In the genomic region with DNA sequence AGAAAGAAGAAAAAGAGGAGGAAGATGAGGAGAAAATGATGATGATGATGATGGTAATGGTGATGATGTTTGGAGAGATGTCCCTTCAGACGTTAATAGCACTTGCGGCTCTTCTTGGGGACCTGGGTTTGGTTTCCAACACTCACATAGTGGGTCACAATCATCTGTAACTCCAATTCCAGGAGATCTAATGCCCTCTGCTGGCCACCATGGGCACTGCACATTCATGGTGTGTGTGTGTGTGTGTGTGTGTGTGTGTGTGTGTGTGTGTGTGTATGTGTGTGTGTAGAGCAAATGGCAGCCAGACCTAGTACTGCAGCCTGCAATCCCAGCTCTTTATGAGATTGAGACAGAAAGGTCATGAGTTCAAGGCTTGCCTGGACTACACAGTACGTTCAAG, we compare ENCODE assay signal across 15 mouse cellular contexts. TPM values are rescaled to one million over a fixed set of nuclear protein-coding genes. Genes with fewer than 3 reads are reported as not detected.
DNase-seq lines count a peak whose midpoint lies in the region; ATAC-seq and TF ChIP-seq lines count a peak whose summit lies in the region.
"Had no signal": no experiment of that assay in that cellular context is flagged by ENCODE, and none has a peak within 500 bp of the region (broad histone marks: within the 10 kb centered on the region; RNA-seq: fewer than 3 reads in every experiment).

No protein-coding gene starts in this region.

- H3K4me1 ChIP-seq in kidney, adult 2 months (ENCODE audit: control insufficient read depth, insufficient read depth, low read length), result peaks cover 3% of the 10 kb centered on the region; the same call in 1 of the 2 replicates
- peaks cover 8% of the 10 kb centered on the region for H3K4me1 ChIP-seq in spleen, adult 2 months (ENCODE audit: control insufficient read depth, insufficient read depth, insufficient read length)
- no peaks in the 10 kb centered on the region for H3K4me1 ChIP-seq in stomach, postnatal 0 days (replicated peaks; ENCODE audit: control insufficient read depth, insufficient read depth)
- H3K4me1 ChIP-seq in kidney, embryonic 15.5 days, result peaks cover 16% of the 10 kb centered on the region

- WGBS in kidney, adult 2 months, result 76% methylated on average over 3 of the region's 3 CpGs
- WGBS in spleen, adult 2 months, result 77% methylated on average over 3 of the region's 3 CpGs
- WGBS in stomach, postnatal 0 days, result 70% methylated on average over 3 of the region's 3 CpGs
- WGBS in kidney, embryonic 15.5 days, result 76% methylated on average over 3 of the region's 3 CpGs

- TF ChIP-seq EP300 in stomach, postnatal 0 days (optimal IDR thresholded peaks at IDR 0.05), result no peak

- H3K36me3 ChIP-seq in kidney, adult 2 months (ENCODE audit: control insufficient read depth, insufficient read depth, low read length), result no peaks in the 10 kb centered on the region
- no peaks in the 10 kb centered on the region for H3K36me3 ChIP-seq in spleen, adult 2 months (ENCODE audit: control insufficient read depth, insufficient read depth, low read length)
- H3K36me3 ChIP-seq in stomach, postnatal 0 days (ENCODE audit: control insufficient read depth, insufficient read depth, low read length), result no peaks in the 10 kb centered on the region
- no peaks in the 10 kb centered on the region for H3K36me3 ChIP-seq in kidney, embryonic 15.5 days
- H3K36me3 ChIP-seq: heart, embryonic 10.5 days had no signal

- no peak for ATAC-seq in stomach, postnatal 0 days (ENCODE audit: low FRiP score, low TSS enrichment)
- no peak for ATAC-seq in kidney, embryonic 15.5 days (replicated peaks; ENCODE audit: low FRiP score)
- ATAC-seq: activated CD4-positive, CD25-positive, alpha-beta regulatory T cell, adult 4 months; intestine, embryonic 16.5 days had no signal

- TF ChIP-seq POLR2A in kidney, adult 2 months (IDR thresholded peaks at IDR 0.05; ENCODE audit: low read depth, low read length), result no peak
- no peak for TF ChIP-seq POLR2A in spleen, adult 2 months (IDR thresholded peaks at IDR 0.05; ENCODE audit: low read depth, low read length)

- no peak overlapping the region for H3K4me3 ChIP-seq in kidney, adult 2 months (ENCODE audit: insufficient read depth, low read depth, low read length)
- H3K4me3 ChIP-seq in spleen, adult 2 months (ENCODE audit: extremely low read depth, insufficient read depth, insufficient read length), result no peak overlapping the region
- H3K4me3 ChIP-seq in stomach, postnatal 0 days (ENCODE audit: low read depth, low read length), result no peak overlapping the region
- no peak overlapping the region for H3K4me3 ChIP-seq in kidney, embryonic 15.5 days (replicated peaks)
- H3K4me3 ChIP-seq: heart, embryonic 10.5 days had no signal

- peak; percentile 40 for TF ChIP-seq CTCF in kidney, adult 2 months (conservative IDR thresholded peaks at IDR 0.05; ENCODE audit: insufficient read depth, insufficient read length, low read depth, low read length)
- 0 out of 2 replicates have a peak, but pooled peaks have one; percentile 3 for TF ChIP-seq CTCF in spleen, adult 2 months (IDR thresholded peaks at IDR 0.05; ENCODE audit: extremely low read depth, insufficient read depth, insufficient read length, insufficient replicate concordance)
- TF ChIP-seq CTCF in stomach, postnatal 0 days (IDR thresholded peaks at IDR 0.05; ENCODE audit: low read depth), result peak; percentile 61

- H3K9me3 ChIP-seq in stomach, postnatal 0 days (ENCODE audit: control insufficient read depth, low read length), result no peaks in the 10 kb centered on the region
- 0 out of 2 replicates have a peak, but pooled peaks cover 4% of the 10 kb centered on the region for H3K9me3 ChIP-seq in kidney, embryonic 15.5 days (replicated peaks)
- H3K9me3 ChIP-seq: G1E; heart, embryonic 10.5 days had no signal

- no peak overlapping the region for H3K4me2 ChIP-seq in stomach, postnatal 0 days (replicated peaks; ENCODE audit: low read depth)
- no peak overlapping the region for H3K4me2 ChIP-seq in kidney, embryonic 15.5 days

- no peaks in the 10 kb centered on the region for H3K27me3 ChIP-seq in kidney, adult 2 months (replicated peaks; ENCODE audit: control insufficient read depth, insufficient read depth, low read length)
- peaks cover 2% of the 10 kb centered on the region for H3K27me3 ChIP-seq in spleen, adult 2 months (ENCODE audit: control insufficient read depth, insufficient read depth, low read length)
- H3K27me3 ChIP-seq in stomach, postnatal 0 days (ENCODE audit: control insufficient read depth, insufficient read depth, low read length), result no peaks in the 10 kb centered on the region
- H3K27me3 ChIP-seq in kidney, embryonic 15.5 days, result peaks cover 16% of the 10 kb centered on the region

- H3K27ac ChIP-seq in kidney, adult 2 months (ENCODE audit: insufficient read depth, low read depth, low read length), result no peak overlapping the region
- no peak overlapping the region for H3K27ac ChIP-seq in spleen, adult 2 months (ENCODE audit: insufficient read depth, low read length)
- no peak overlapping the region for H3K27ac ChIP-seq in stomach, postnatal 0 days (replicated peaks)
- H3K27ac ChIP-seq in kidney, embryonic 15.5 days, result no peak overlapping the region
- H3K27ac ChIP-seq: heart, embryonic 10.5 days had no signal

- no peak overlapping the region for H3K9ac ChIP-seq in stomach, postnatal 0 days (ENCODE audit: low read length)
- H3K9ac ChIP-seq in kidney, embryonic 15.5 days, result no peak overlapping the region

- DNase-seq in kidney, adult 2 months, result no peak
- DNase-seq in kidney, adult 18-20 months, result no peak
- no peak for DNase-seq in spleen, adult 2 months (ENCODE audit: low read depth in 1 of 2, low spot score in 2 of 2)
- no peak for DNase-seq in spleen, postnatal 14 days (ENCODE audit: low spot score in 2 of 2)
- peak; percentile 63 for DNase-seq in ZHBTc4 (ENCODE audit: low read depth, low spot score)
- no peak for DNase-seq in stomach, postnatal 0 days (ENCODE audit: low spot score)
- DNase-seq: cerebellum, adult 8-10 months; heart, postnatal 4 days; midbrain, embryonic 14.5 days; thymus, postnatal 36 days had no signal

RNA-seq across cellular contexts. Expression of gene Swsap1, which starts 3.6 kb away (rescaled TPM):
- 10.5 and 10.9 TPM in 2 replicates for polyA plus RNA-seq in kidney, adult 2 months (2012; rRNA removed)
- polyA plus RNA-seq in spleen, adult 2 months (2012; rRNA removed), result 6.5 and 7.4 TPM in 2 replicates
- 4.2 and 5.4 TPM in 2 replicates for polyA plus RNA-seq in stomach, postnatal 0 days (2015; fragmentation: Nextera tagmentation; extraction: Ambion mirVana)
- 7.9 and 12.6 TPM in 2 replicates for polyA plus RNA-seq in kidney, embryonic 15.5 days (2015; fragmentation: Nextera tagmentation; extraction: Ambion mirVana)

RNA-seq across cellular contexts. Expression of gene Epor, which starts 11.3 kb away (rescaled TPM):
- 14.0 and 16.7 TPM in 2 replicates for polyA plus RNA-seq in kidney, adult 2 months (2012; rRNA removed)
- polyA plus RNA-seq in spleen, adult 2 months (2012; rRNA removed), result 49.5 and 59.5 TPM in 2 replicates
- 2.8 and 3.4 TPM in 2 replicates for polyA plus RNA-seq in stomach, postnatal 0 days (2015; fragmentation: Nextera tagmentation; extraction: Ambion mirVana)
- polyA plus RNA-seq in kidney, embryonic 15.5 days (2015; fragmentation: Nextera tagmentation; extraction: Ambion mirVana), result 12.1 and 15.2 TPM in 2 replicates

RNA-seq across cellular contexts. Expression of gene Plppr2, which starts 15.1 kb away (rescaled TPM):
- 6.0 and 9.1 TPM in 2 replicates for polyA plus RNA-seq in kidney, adult 2 months (2012; rRNA removed)
- polyA plus RNA-seq in spleen, adult 2 months (2012; rRNA removed), result 2.6 and 3.9 TPM in 2 replicates
- polyA plus RNA-seq in stomach, postnatal 0 days (2015; fragmentation: Nextera tagmentation; extraction: Ambion mirVana), result 2.7 and 4.1 TPM in 2 replicates
- polyA plus RNA-seq in kidney, embryonic 15.5 days (2015; fragmentation: Nextera tagmentation; extraction: Ambion mirVana), result 7.9 and 11.3 TPM in 2 replicates

RNA-seq across cellular contexts. Expression of gene Tmem205, which starts 24.6 kb away (rescaled TPM):
- polyA plus RNA-seq in kidney, adult 2 months (2012; rRNA removed), result 313 and 353 TPM in 2 replicates
- 19.4 and 24.1 TPM in 2 replicates for polyA plus RNA-seq in spleen, adult 2 months (2012; rRNA removed)
- polyA plus RNA-seq in stomach, postnatal 0 days (2015; fragmentation: Nextera tagmentation; extraction: Ambion mirVana), result 95.0 and 95.7 TPM in 2 replicates
- polyA plus RNA-seq in kidney, embryonic 15.5 days (2015; fragmentation: Nextera tagmentation; extraction: Ambion mirVana), result 59.2 and 61.0 TPM in 2 replicates

RNA-seq across cellular contexts. Expression of gene Ccdc159, which starts 24.7 kb away (rescaled TPM):
- polyA plus RNA-seq in kidney, adult 2 months (2012; rRNA removed), result 4.3 and 4.8 TPM in 2 replicates
- polyA plus RNA-seq in spleen, adult 2 months (2012; rRNA removed), result 0.75 and 0.95 TPM in 2 replicates
- polyA plus RNA-seq in stomach, postnatal 0 days (2015; fragmentation: Nextera tagmentation; extraction: Ambion mirVana), result 1.1 and 1.9 TPM in 2 replicates
- 5.5 and 5.9 TPM in 2 replicates for polyA plus RNA-seq in kidney, embryonic 15.5 days (2015; fragmentation: Nextera tagmentation; extraction: Ambion mirVana)
- polyA plus RNA-seq: activated CD4-positive, CD25-positive, alpha-beta regulatory T cell, adult 4 months had no signal

Comparison
In these comparisons a context has a peak if more than half of its experiments do, and no peak if none do; other contexts are left out.
1. CTCF ChIP-seq: peak in every context shown above with its lines; median percentile 61 in stomach, postnatal 0 days; 40 in kidney, adult 2 months; 3 in spleen, adult 2 months.